Mouse (Mus musculus) right cerebral cortex, postnatal 25 days (tissue): Measurements from ENCODE around the gene Gpbar1.
A peak's percentile ranks its signal among the peaks of the same experiment; 100 is the strongest.
"Not testable (repeated sequence)": the region's sequence is repeated elsewhere in the genome, so short reads cannot be mapped to it uniquely, and the experiment has no call there.

Source experiments
- DNase-seq: peaks from one replicate; pipeline ENCODE4 v3.0.0; 2022

Gpbar1 gene

DNA sequence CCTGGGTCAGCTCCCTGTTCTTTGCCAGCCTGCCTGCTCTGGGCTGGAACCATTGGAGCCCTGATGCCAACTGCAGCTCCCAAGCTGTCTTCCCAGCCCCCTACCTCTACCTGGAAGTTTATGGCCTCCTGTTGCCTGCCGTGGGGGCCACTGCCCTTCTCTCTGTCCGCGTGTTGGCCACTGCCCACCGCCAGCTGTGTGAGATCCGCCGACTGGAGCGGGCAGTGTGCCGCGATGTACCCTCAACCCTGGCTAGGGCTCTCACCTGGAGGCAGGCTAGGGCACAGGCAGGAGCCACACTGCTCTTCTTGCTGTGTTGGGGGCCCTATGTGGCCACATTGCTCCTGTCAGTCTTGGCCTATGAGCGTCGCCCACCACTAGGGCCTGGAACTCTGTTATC is 638 bp downstream of the Gpbar1 start:
- DNase-seq, result no peak

- no peak for DNase-seq
Observed at GRCm38 (mm10) chr1:74280591-74281325, 2.4 kb downstream of the Gpbar1 start.

DNA sequence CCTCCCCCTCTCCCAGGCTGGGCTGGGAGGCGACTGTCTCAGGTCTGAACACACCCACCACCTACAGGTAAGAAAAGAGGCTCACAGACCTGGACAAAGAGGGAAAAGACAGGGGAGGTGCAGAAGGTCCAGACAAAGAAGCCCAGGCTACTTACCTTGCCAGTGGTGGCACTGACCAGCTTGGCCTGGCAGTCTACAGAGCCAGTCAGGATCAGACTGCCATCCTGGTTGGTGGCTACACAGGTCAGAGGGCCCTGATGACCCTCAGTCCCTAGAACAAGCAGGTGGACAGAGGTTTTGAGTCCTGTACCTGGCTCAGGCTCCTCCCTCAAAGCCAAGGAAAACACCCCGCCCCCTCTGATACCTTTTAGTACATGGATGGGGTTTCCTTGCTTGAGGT is 3.0 kb downstream of the Gpbar1 start:
- no peak for DNase-seq

DNA sequence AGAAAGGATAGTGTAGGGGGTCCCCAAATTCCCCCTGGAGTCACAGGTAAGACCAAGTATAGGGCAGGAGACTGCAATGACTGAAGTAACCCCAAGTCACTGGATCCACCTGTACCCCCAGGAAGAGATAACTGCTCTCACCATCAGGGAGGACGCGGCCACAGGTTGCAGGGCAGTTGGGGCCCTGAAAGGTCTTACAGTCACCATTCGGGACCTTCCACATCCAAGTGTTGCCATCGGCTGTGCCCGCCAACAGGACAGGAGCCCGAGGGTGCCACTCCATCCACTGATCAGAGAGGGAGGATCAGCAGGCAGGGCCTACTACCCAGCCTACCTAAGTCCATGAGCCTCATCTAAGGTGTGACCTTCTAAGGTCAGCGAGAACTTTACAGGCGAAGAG is 3.5 kb downstream of the Gpbar1 start:
- DNase-seq, result no peak

- DNase-seq, result no peak
Observed at GRCm38 (mm10) chr1:74282896-74283625, 4.7 kb downstream of the Gpbar1 start.

DNA sequence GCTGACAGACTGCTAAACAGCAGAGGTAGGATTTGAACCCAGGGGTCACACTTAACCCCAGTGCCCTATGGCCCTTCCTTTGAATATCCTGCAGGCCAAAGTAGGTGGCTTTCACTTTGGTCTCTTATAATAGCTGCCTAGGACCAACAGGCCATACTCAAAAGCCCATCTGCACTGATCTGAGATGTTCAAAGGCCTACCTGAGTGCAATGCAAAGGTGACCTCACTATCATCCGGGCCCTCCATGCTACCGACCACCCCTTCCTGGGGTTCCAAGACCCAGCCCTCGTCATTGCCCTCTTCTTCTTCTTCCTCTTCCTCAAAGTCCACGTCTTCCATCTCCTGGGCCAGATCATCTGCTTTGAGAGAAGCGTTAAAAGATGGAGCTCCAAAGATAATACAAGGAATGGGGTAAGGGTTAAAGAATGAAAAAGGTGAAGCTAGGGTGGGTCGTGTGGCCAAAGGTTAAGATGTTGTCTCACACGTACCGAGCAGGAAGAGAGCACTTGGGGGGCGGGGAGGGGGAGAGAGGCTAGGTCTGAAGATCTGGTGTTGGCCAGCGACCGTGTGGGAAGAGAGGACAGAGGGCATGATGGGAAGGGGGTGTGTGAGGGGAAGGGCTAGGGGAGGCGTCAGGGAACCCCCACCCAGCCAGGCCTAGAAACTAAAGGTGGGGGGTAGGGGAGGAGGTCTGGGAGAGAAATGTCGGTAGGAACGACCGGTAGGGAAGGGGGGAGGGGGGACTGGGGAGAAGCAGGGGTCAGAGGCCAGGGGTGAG is 5.5 kb downstream of the Gpbar1 start:
- DNase-seq, result peak; percentile 35

- peak; percentile 100 for DNase-seq
Observed at GRCm38 (mm10) chr1:74284543-74285160, 6.3 kb downstream of the Gpbar1 start, which contains the start of the genes Aamp and Pnkd. Gene Aamp, minus strand, starts transcription at chr1:74284738. Gene Pnkd, plus strand, starts transcription at chr1:74284930.

- peak; percentile 15 for DNase-seq
Observed at GRCm38 (mm10) chr1:74285212-74286010, 7.1 kb downstream of the Gpbar1 start.

GRCm38 (mm10) chr1:74286869-74287607 is 8.7 kb downstream of the Gpbar1 start:
- not testable (repeated sequence) for DNase-seq

DNA sequence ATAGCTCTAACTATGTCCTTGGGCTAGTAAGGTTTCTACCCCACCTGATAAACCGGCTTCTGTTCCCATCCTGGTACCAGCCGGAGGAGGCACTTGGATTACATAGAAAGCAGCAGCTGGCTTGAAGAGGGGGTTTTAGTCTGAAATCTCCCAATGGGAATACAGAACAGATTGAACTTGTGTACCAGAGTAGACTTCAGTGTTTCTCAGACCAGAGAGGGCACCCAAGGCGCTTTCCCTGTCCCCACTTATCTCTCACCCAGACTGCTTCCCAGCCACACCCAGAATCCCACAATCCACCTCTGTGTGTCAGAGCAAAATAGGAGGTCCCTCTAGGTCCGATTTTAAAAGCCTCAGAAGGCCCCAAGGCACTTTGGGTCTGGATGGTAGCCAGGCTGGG is 10.0 kb downstream of the Gpbar1 start:
- DNase-seq, result no peak

DNA sequence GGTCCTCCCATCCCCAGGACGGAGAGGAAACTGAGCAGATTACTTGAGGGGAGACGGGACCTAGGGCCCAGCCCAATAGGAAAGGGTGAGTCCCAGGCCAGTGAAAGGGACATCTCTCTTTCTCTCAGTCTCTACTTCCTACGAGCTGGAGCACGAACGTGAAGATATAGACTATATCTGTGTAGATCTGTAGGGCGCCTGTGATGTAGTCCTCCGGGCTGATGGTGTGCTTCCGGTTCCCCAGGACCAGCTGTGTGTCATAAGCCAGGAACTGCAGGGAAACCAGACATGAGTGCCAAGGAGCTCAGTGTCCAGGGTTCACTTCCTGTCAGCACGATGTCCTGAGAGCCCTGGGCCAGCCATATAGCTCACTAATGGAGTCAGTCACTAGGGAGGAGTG is 10.9 kb downstream of the Gpbar1 start:
- no peak for DNase-seq

DNA sequence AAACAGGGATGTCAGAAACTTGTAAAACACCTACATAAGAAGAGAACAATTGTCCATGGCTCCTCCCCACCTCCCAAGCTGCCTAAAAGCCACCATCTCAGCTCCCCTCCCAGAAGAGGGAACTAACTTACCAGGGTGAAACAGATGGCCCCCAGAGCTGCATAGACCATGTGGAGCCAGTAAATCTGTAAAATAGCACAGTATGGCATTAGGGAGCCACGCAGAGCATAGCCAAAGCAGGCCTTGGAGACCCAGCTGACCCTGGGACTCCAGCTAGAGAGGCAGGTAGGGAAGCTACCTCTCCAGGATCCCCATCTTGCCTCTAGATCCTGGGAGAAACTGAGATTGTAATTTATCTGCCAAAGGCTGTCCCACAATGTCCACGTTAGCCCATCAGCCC is 11.4 kb downstream of the Gpbar1 start:
- no peak for DNase-seq

DNA sequence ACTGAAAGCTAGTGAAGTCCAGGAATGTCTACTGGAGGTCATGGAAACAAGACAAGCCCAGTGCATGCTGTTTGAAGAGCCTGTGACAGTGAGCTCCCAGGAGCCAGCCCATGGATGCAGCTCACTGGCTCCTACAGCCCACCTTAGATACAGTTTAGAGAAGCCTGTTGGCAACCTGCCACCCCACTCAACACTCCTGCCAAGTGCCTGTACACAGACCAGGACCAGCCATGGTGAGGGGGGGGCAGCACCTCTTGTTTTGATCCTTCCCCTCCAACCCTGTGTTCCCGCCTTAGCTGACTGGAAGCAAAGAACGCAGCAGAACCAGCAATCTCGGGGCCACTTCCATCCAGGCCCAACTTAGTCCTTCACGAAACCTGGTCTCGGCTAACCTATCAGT is 11.8 kb downstream of the Gpbar1 start:
- DNase-seq, result no peak

- no peak for DNase-seq
Observed at GRCm38 (mm10) chr1:74292331-74293020, 14.1 kb downstream of the Gpbar1 start.

GRCm38 (mm10) chr1:74293306-74293960 is 15.1 kb downstream of the Gpbar1 start:
- DNase-seq, result no peak

DNA sequence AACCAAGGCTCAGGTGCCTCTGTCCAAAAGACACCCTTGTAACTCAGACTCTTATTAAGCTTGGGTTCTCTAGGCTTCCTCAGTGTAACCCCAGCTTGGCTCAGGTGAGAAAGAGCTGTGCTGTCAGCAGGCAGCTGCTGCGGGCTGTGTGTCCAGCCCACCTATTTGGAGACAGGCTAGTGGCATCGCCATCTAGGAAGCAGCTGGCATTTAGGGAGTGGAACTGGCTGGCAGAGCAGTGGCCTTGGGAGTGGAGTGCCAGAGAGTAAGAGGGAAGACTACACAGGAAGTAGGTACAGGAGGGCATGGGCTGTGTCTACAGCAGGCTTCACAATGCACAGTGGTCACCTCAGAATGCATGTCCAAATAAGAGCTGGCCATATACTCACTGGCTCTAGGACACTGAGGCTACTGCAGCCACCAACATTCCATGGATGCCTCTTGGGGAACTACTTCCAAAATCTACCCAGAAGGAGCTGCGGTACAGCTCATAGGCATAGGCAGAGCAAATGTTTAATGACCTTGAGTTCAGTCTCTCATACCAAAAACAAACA is 15.8 kb downstream of the Gpbar1 start:
- no peak for DNase-seq

DNA sequence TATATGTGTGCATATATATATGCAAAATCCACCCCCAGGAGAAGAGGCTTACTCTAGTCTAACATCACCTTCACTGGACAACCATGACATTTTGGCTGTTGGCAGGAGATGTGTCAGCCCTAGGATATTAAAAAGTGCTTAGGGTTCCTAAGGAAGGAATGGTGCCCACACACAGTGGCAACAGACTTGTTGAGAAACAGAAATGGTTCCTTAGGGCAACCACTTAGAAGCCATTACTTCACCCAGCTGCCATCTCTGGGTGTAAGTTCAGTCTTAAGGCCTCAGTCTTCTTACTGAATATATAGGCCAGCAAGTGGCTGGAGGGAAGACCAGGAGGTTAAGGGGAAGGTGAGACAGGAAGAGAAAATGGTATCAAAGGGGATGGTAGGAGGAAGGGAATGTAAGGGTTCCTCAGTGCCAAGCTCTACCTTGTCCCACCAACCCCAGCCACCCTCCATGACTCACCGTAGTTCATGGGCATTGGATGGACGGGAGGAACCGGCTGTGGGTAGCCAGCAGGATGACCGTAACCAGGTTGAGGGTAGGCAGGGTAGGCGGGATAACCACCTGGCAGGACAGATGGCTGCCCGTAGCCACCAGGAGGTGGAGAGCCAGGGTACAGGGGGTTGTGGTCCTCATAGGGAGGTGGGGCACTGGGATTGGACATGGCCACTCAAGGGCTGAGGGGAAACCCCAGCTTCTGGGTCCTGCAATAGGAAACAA is 16.5 kb downstream of the Gpbar1 start:
- no peak for DNase-seq

DNA sequence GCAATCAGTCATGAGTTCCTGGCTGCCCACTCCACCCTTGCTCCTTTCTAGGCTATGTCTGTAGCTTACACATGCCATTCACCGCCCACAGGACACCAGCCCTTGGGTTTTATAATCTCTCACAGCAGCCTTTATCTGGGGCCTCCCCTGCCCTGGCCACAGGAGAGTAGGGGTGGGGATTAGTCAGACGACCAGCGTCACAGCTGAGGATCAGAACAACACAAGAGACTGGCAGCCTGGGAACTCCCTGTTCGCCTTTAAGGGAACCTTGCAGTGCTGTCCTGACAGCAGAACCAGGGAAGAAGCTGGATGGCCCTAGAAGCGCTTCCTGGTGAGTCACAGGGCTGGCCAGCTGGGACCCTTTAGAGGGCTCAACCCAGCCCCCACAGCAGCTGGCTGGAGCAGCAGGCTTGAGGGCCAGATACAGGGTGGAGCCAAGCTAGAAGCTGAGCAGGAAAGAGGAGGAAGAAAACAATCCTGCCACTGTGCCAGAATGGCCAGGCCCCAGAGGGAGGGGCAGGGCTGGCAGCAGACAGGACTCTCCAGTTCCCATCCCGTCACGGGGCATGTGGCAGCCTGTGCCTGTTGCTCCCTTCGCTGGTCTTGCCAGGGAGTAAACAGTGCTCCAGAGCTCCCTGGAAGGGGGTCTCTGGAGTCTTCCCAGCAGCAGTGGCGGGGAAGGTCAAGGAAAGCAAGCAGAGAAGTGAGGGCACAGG is 17.3 kb downstream of the Gpbar1 start:
- peak; percentile 80 for DNase-seq

DNA sequence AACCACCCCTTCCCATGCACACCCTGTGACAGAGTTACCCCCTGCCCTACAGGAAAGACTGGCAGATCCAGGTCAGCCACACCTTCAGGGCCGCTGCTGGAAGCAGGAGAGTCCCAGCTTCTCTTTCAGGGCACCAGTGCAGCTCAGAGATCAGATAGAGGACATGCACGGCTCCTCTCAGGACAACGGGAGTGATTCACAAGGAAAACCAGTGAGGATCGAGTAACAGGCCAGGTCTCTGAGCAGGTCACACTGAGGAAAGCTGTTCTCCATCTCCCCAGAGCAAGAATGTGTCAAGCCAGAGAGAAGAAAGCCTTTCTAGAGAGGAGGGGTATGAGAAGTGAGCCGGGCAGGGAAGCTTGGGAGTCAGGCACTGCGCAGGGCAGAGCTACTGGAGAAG is 18.1 kb downstream of the Gpbar1 start:
- no peak for DNase-seq
